Mouse (Mus musculus) adrenal gland, adult 18-20 months (tissue): Measurements from ENCODE around the gene Crispld2. TPM values are rescaled to one million over a fixed set of nuclear protein-coding genes. Genes with fewer than 3 reads are reported as not detected.

ENCODE experiments used
- DNase-seq, 2 experiments: peaks; one replicate each; pipeline ENCODE4 v3.0.0; 2021 to 2022; ENCODE audit warnings: low spot score in 2 of 2
- long read RNA-seq, 2 experiments: library from polyadenylated mRNA; stranded (forward); transcript quantifications; one replicate each; pipeline ENCODE4 v2.0.0; 2021
- total RNA-seq, 2 experiments: library from RNA; stranded (reverse); gene quantifications; 1 replicate in 1 of 2; 2 replicates in 1 of 2; pipeline ENCODE4 v1.2.3; 2021

Crispld2 gene
- 10 to 100 TPM in 1 of 2 experiments, 1 to 10 TPM in 1; 9.5 to 12.8 TPM for total RNA-seq
- long read RNA-seq, experiment 1, full-length matches to known transcripts = 12 of 15 reads
- long read RNA-seq, experiment 1, partial matches to known transcripts = 3 of 15 reads
- long read RNA-seq, experiment 1, other reads (novel, unspliced or antisense) = 0 of 15 reads
- long read RNA-seq, experiment 2, full-length matches to known transcripts = 34 of 71 reads
- long read RNA-seq, experiment 2, partial matches to known transcripts = 19 of 71 reads
- long read RNA-seq, experiment 2, other reads (novel, unspliced or antisense) = 18 of 71 reads

GRCm38 (mm10) chr8:119992249-119992648, at the start of gene Crispld2:
Crispld2 (plus strand) TSS chr8:119992438.
- peak; percentile 33 to 56 for DNase-seq

- DNase-seq = no peak
Measured at GRCm38 (mm10) chr8:119943616-119944015, 48.6 kb upstream of the Crispld2 start.

GRCm38 (mm10) chr8:119944096-119944811, 48.0 kb upstream of the Crispld2 start:
- peak; percentile 69 to 75 for DNase-seq

GRCm38 (mm10) chr8:119946326-119946865, 45.8 kb upstream of the Crispld2 start:
- no peak for DNase-seq

- no peak for DNase-seq
Measured at GRCm38 (mm10) chr8:119947653-119948052, 44.6 kb upstream of the Crispld2 start.

DNA sequence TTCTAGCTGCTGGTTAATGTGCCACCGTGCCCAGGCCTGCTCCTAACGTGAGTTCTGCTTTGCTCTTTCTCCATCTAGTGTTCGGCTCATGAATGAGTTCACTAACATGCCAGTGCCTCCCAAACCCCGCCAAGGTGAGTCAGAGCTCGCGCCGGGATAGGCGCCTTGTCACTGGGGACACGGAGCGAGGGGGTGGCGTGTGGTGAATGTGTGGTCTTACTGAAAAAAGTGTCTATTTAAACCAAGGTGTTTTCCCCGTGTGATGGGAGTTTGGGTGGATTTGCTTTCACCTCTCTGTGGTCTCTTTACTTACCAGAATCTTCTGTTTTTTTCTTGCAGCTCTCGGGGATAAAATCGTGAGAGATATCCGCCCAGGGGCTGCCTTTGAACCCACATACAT, 43.9 kb upstream of the Crispld2 start:
- DNase-seq = no peak

- DNase-seq = no peak
Measured at GRCm38 (mm10) chr8:119952282-119952681, 40.0 kb upstream of the Crispld2 start.

GRCm38 (mm10) chr8:119952747-119953146, 39.5 kb upstream of the Crispld2 start:
- DNase-seq = no peak

DNA sequence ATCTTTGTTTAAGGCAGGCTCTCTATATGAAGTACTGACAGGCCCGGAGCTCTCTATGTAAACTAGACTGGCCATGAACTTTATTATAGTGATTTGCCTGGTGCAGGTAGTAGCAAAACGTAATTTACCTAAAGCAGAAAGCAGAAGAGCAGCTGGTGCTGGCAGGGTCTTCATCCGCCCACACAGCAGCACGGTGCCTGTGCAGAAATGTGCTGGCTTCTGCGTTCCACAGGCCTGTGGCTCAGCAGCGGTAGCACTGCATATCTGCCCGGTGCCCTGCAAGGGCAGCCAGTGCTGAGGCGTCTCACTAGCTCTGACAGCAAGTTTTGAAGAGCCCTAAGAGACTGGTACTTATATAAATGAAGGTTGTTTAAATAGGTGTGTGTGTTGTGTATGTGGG, 36.9 kb upstream of the Crispld2 start:
- no peak for DNase-seq

- no peak for DNase-seq
Measured at GRCm38 (mm10) chr8:119958076-119958475, 34.2 kb upstream of the Crispld2 start.

GRCm38 (mm10) chr8:119960531-119961104, 31.6 kb upstream of the Crispld2 start:
- no peak for DNase-seq

DNA sequence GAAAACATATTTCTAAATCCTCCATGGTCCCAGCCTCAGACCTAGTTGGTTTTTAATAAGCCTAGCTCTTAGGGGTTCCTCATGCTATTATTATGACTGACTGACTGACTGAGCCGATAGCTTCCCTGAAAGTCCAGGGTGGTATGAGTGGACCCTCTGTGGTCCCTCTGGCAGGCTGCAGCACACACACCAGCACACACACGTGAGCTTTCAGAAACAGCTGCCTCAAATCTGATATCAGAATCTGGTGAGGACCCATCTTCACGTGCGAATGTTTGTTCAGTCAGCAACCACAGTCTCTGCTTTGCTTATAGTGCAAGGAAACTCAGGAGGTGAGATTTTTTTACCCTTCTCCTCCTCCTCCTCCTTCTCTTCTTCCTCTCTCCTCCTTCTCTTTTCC, 27.4 kb upstream of the Crispld2 start:
- DNase-seq = no peak

DNA sequence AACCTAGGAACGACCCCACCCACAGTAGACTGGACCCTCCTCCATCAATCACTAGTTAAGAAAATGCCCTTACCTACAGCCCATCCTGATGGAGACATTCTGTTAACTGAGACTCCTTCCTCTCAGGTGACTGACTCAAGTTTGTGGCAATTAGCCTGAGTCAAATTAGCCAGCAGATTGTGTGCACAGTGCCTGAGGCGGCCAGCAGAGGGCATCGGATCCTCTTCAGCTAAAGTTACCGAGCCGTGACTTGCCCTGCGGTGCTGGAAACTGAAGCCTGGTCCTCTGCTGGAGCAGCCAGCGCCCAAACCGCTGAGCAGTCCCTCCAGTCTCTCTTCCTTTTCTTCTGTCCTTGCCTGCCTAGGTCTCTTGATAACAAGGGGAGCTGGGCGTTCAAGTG, 24.8 kb upstream of the Crispld2 start:
- DNase-seq = no peak

- no peak for DNase-seq
Measured at GRCm38 (mm10) chr8:119970169-119970568, 22.1 kb upstream of the Crispld2 start.

DNA sequence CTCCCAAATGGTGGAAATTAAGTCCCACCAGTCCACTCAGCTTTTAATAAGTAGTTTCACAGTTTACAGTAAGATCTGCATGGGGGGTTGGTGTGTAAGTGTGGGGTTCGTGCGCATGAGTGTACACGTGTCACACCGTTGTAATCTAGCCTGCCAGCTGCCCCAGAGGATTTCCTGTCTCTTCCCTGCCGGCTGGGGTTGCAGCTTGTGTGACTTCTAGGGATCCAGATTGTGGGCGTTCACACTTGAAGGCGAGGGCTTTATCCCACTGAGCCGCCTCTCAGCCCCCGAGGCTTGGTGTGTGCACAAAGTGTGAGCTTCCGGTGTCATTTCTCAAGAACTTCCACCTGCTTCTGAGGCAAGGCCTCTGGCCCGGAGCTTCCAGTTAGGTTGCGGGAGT, 19.7 kb upstream of the Crispld2 start:
- no peak for DNase-seq

DNA sequence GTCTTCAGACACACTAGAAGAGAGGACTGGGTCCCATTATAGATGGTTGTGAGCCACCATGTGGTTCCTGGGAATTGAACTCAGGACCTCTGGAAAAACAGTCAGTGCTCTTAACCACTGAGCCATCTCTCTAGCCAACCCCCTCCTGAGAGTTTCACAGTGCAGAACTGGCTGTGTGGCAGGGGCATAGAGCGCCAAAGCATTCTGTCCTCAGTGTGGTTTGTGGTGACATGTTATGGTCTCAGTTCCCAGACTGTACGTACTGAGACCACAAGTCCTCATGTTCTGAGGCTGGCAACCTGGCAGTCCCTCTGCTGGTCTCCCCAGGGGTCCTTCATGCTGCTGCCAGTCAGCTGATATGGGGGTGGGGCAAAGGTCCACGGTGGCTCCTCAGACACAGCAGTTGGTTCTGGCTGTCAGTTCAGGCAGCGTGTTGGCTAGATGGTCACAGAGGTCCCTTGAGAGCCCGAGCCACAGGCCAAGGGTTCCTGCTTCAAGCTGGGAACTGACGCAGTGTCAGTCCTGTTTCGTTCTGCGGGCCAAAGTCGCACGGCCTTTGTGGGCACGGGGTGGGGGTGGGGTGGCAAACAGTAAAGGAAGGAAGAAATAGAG, 13.4 kb upstream of the Crispld2 start:
- DNase-seq = no peak

- DNase-seq = no peak
Measured at GRCm38 (mm10) chr8:119981253-119981652, 11.0 kb upstream of the Crispld2 start.

DNA sequence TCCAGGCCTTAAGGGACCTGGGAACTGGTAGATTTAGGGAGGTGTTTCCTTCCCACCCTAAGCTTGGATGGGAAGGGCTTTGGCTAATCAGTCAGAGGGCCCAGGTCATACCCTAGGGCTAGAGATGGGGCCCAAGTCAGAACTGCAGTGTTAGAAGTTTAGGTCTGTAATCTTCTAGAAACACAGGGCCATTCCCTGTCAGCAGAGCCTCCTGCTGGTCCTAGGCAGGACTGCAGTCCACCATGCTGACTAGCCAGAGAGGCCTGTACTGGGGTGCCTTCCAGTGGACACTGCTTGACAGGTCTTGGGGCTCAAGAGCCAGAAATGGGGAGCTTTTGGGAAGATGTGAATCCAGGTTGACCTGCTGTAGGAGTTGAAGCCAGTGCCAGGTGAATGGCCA, 8.2 kb upstream of the Crispld2 start:
- no peak for DNase-seq

DNA sequence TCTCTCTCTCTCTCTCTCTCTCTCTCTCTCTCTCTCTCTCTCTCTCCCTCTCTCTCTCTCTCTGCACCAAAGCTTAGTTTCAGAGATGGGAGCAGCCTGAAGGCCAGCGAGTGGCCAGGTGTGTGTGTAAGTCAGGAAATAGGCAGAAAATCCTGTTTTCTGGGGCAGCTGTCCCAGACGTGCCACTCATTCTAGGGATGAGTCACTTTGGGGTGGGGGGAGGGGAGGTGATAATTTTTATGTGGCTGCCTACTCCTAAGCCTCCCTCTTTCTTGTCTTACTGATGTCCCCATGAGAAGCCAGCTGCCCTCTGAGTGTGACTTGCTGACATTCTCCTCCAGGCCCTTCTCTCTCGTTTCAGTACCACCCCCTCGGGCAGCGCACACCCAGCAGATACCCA, 6.1 kb upstream of the Crispld2 start:
- DNase-seq = no peak

DNA sequence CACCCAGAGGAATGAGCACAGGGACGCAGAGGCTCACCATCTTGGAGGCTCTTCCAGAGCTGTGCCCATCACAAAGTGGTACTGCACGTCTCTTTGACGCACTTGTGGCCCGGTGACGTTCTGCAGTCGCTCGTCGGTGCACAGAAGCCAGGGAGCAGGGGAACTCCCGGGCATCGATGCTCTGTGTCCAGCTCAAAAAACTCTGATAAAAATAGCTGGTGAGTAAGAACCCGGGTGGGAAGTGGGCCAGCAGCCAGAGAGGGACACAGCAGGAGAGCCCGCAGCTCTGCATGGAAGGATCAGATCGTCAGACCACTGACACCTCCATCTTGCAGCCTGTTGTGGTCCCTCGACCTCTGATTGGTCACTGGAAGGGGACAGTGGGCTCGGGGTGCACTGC, 4.2 kb upstream of the Crispld2 start:
- peak in 1 of 2 experiments; percentile 29 for DNase-seq

DNA sequence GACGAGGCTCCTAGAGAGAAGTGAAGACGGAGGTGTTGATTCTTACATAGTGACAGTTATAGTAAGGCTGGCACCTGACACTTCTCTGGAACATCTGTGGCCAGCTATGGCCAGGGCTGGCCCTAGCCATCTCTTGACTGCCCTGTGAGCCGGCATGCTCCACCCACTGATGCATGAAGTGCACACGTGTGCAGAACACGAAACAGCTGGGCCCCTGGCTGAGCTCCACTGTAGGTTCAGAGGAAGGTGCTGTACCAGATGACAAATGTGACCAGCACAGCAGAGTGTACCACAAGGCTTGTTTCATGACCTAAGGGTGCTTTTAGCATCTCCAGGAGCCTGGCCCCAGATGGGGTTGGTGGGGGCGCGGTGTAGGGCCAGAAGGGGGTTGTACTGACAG, 1.9 kb downstream of the Crispld2 start:
- DNase-seq = no peak

DNA sequence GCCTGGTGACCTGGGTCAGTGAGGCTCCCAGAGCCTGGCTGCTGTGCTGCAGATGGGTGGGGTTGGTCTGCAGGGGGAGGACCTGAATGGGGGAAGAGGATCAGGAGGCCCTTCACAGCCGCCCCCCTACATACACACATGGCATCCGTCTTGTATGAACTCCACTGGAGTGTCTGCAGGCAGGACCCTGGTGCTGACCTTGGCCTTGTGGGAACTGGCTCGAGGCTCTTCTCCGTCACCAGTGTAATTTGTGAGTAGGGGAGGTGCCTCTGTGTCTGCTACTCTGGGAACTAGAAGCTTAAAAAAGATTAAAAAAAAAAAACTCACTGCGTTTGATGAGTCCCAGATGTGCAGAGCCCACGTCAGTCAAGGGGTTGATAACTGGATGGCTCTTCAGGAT, 2.3 kb downstream of the Crispld2 start:
- no peak for DNase-seq
